Mouse (Mus musculus) heart, adult 18-20 months (tissue): ENCODE measurements at regions not wholly inside any gene's neighbourhood (a gene's known extent, or its start where the extent isn't known, plus 50 kb on each side); places are given as distances from the start of the nearest gene placed in this dataset.

Experiments used
- DNase-seq, 2 experiments: peaks; one replicate each; pipeline ENCODE4 v3.0.0; 2021 to 2022; ENCODE audit warnings: mixed read lengths in 1 of 2

- peak in 1 of 2 experiments; percentile 25 for DNase-seq
These were observed 130.0 kb upstream of the Zc3h12c start for GRCm38 (mm10) chr9:52298329-52298728.

GRCm38 (mm10) chr9:52294699-52295098 lies 126.3 kb upstream of the Zc3h12c start:
- no peak for DNase-seq

- DNase-seq, result no peak
These were observed 120.7 kb upstream of the Zc3h12c start for GRCm38 (mm10) chr9:52289069-52289468.

- peak in 1 of 2 experiments; percentile 27 for DNase-seq
These were observed 119.4 kb upstream of the Zc3h12c start for GRCm38 (mm10) chr9:52287761-52288275.

- peak; percentile 28 to 86 for DNase-seq
These were observed 118.9 kb upstream of the Zc3h12c start for GRCm38 (mm10) chr9:52287246-52287651.

GRCm38 (mm10) chr9:52286104-52286503 lies 117.7 kb upstream of the Zc3h12c start:
- DNase-seq, result no peak

GRCm38 (mm10) chr9:52283558-52283957 lies 115.2 kb upstream of the Zc3h12c start:
- DNase-seq, result no peak

GRCm38 (mm10) chr9:52280995-52281394 lies 112.6 kb upstream of the Zc3h12c start:
- DNase-seq, result peak in 1 of 2 experiments; percentile 8

GRCm38 (mm10) chr9:52280556-52280955 lies 112.2 kb upstream of the Zc3h12c start:
- peak in 1 of 2 experiments; percentile 16 for DNase-seq

- DNase-seq, result no peak
These were observed 110.3 kb upstream of the Zc3h12c start for GRCm38 (mm10) chr9:52278701-52279023.

GRCm38 (mm10) chr9:52277954-52278700 lies 109.8 kb upstream of the Zc3h12c start:
- no peak for DNase-seq

- DNase-seq, result no peak
These were observed 105.6 kb upstream of the Zc3h12c start for GRCm38 (mm10) chr9:52273994-52274393.

- DNase-seq, result no peak
These were observed 104.3 kb upstream of the Zc3h12c start for GRCm38 (mm10) chr9:52272668-52273067.

GRCm38 (mm10) chr9:52271345-52272116 lies 103.2 kb upstream of the Zc3h12c start:
- DNase-seq, result no peak

GRCm38 (mm10) chr9:52261538-52261937 lies 93.2 kb upstream of the Zc3h12c start:
- DNase-seq, result no peak

GRCm38 (mm10) chr9:52259459-52259858 lies 91.1 kb upstream of the Zc3h12c start:
- no peak for DNase-seq

- no peak for DNase-seq
These were observed 87.3 kb upstream of the Zc3h12c start for GRCm38 (mm10) chr9:52255692-52256091.

GRCm38 (mm10) chr9:52254475-52254874 lies 86.1 kb upstream of the Zc3h12c start:
- DNase-seq, result no peak

GRCm38 (mm10) chr9:52251455-52251854 lies 83.1 kb upstream of the Zc3h12c start:
- no peak for DNase-seq

- DNase-seq, result no peak
These were observed 78.3 kb upstream of the Zc3h12c start for GRCm38 (mm10) chr9:52246712-52247111.

GRCm38 (mm10) chr9:52244081-52244480 lies 75.7 kb upstream of the Zc3h12c start:
- DNase-seq, result no peak

- DNase-seq, result no peak
These were observed 74.7 kb upstream of the Zc3h12c start for GRCm38 (mm10) chr9:52243032-52243431.

GRCm38 (mm10) chr9:52241577-52241976 lies 73.2 kb upstream of the Zc3h12c start:
- DNase-seq, result no peak
